Mouse (Mus musculus): Measurements from ENCODE around the gene Slc9a7. TPM values are rescaled to one million over a fixed set of nuclear protein-coding genes. Genes with fewer than 3 reads are reported as not detected.

Slc9a7 gene
- polyA plus RNA-seq, 1 experiment from 2014 or later = 4.7 TPM

DNA sequence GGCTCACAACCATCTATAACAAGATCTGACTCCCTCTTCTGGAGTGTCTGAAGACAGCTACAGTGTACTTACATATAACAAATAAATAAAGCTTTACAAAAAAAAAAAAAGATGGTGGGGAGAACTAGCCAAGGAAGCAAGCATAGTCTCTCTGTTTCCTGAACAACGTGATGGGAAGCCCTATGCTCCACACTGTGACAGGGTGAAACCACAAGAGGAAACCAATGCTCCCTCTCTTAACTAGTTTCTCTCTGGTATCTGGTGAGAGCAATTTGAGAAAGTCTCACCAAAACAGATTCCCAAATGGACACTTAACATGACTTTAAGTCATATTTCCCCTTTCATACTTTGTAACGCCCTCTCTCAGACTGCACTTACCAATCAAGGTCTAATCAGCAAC lies 5.4 kb downstream of the Slc9a7 start:
- H3K4me2 ChIP-seq (ENCODE audit: low read depth, low read length) = no peak overlapping the region
- H3K4me3 ChIP-seq (ENCODE audit: low read length) = no peak overlapping the region
- H3K27ac ChIP-seq (ENCODE audit: low read length) = no peak overlapping the region
- H3K36me3 ChIP-seq (ENCODE audit: control insufficient read depth, insufficient read depth) = no peaks in the 10 kb centered on the region
- no peak for ATAC-seq (replicated peaks; ENCODE audit: extremely low read depth, insufficient read depth, low FRiP score)
- 57% methylated on average over 2 of the region's 2 CpGs for WGBS
- H3K27me3 ChIP-seq (ENCODE audit: control insufficient read depth, insufficient read depth, low read length) = no peaks in the 10 kb centered on the region
- H3K9me3 ChIP-seq (replicated peaks; ENCODE audit: control insufficient read depth, low read length) = no peaks in the 10 kb centered on the region
- H3K4me1 ChIP-seq (ENCODE audit: control insufficient read depth, insufficient read depth, low read length) = no peaks in the 10 kb centered on the region
- H3K9ac ChIP-seq (ENCODE audit: low read length) = no peak overlapping the region

DNA sequence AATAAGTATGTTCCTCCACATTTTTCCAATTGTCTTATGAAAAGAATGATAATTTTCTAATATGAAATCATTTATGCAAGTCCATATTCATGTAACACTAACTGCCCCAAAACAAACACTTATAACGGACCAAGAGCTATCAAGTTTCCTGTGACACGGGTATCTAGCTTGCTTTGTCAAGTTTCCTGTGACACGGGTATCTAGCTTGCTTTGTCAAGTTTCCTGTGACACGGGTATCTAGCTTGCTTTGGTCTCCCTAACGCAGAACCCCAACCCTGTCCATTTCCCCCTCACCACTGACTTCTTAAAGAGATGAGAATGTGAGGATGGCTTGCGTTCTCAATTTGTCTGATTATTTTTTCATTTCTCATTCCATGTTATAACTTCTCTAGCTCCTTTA lies 12.2 kb downstream of the Slc9a7 start:
- Histone ChIP-seq H3K4me3 (ENCODE audit: low read length) (no peak overlapping the region), H3K4me2 (ENCODE audit: low read depth, low read length) (no peak overlapping the region), H3K9me3 (replicated peaks; ENCODE audit: control insufficient read depth, low read length) (no peaks in the 10 kb centered on the region), H3K27ac (ENCODE audit: low read length) (no peak overlapping the region), H3K4me1 (ENCODE audit: control insufficient read depth, insufficient read depth, low read length) (no peaks in the 10 kb centered on the region), H3K9ac (ENCODE audit: low read length) (no peak overlapping the region), H3K36me3 (ENCODE audit: control insufficient read depth, insufficient read depth) (no peaks in the 10 kb centered on the region), H3K27me3 (ENCODE audit: control insufficient read depth, insufficient read depth, low read length) (no peaks in the 10 kb centered on the region)
- WGBS = 66% methylated on average over 6 of the region's 6 CpGs
- no peak for ATAC-seq (replicated peaks; ENCODE audit: extremely low read depth, insufficient read depth, low FRiP score)

DNA sequence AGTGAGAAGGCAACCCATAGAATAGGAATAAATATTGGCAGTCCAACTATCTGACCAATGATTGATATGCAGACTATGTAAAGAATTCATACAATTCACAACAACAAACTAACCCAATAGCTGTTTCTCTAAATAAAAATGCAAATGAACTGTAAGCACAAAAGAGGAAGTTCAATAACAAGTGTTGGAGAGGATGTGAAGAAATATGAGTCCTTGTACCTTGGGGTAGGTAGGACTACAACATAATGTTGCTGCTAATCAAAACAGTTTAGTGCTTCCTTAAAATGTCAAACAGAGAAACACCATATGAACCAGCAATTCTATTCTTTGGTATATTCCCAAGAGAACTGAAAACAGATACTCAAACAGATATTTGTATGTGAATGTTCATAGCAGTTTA lies 17.8 kb downstream of the Slc9a7 start:
- H3K9me3 ChIP-seq (replicated peaks; ENCODE audit: control insufficient read depth, low read length) = no peaks in the 10 kb centered on the region
- H3K27ac ChIP-seq (ENCODE audit: low read length) = no peak overlapping the region
- H3K4me1 ChIP-seq (ENCODE audit: control insufficient read depth, insufficient read depth, low read length) = no peaks in the 10 kb centered on the region

DNA sequence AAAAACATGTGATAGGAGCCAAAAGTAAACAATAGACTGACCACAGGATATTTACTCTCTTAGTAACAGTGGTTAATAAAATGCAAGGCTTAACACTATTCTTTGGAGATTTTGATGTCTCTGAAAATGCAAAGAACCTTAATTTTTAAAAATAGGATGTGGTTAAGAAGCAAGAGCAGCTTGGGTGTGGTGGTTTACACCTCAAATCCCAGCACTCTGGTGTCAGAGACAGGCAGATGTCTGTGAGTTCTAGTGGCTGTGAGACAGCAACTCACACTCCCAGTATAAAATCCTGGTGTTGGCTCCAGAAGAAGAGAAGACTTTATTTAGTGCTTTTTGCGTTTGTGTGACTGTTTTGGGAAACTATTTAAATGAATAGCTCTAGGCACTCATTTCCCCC lies 19.6 kb downstream of the Slc9a7 start:
- no peaks in the 10 kb centered on the region for H3K36me3 ChIP-seq (ENCODE audit: control insufficient read depth, insufficient read depth)
- no peak overlapping the region for H3K9ac ChIP-seq (ENCODE audit: low read length)
- 44% methylated on average over 1 of the region's 1 CpGs for WGBS
- no peaks in the 10 kb centered on the region for H3K9me3 ChIP-seq (replicated peaks; ENCODE audit: control insufficient read depth, low read length)
- no peaks in the 10 kb centered on the region for H3K27me3 ChIP-seq (ENCODE audit: control insufficient read depth, insufficient read depth, low read length)
- H3K4me3 ChIP-seq (ENCODE audit: low read length) = no peak overlapping the region
- H3K4me1 ChIP-seq (ENCODE audit: control insufficient read depth, insufficient read depth, low read length) = no peaks in the 10 kb centered on the region
- no peak overlapping the region for H3K4me2 ChIP-seq (ENCODE audit: low read depth, low read length)
- no peak overlapping the region for H3K27ac ChIP-seq (ENCODE audit: low read length)
- ATAC-seq (replicated peaks; ENCODE audit: extremely low read depth, insufficient read depth, low FRiP score) = no peak

More for the DNA sequence above, 17.8 kb downstream of the Slc9a7 start:
- no peak for ATAC-seq (replicated peaks; ENCODE audit: extremely low read depth, insufficient read depth, low FRiP score)
- no peaks in the 10 kb centered on the region for H3K36me3 ChIP-seq (ENCODE audit: control insufficient read depth, insufficient read depth)
- H3K27me3 ChIP-seq (ENCODE audit: control insufficient read depth, insufficient read depth, low read length) = no peaks in the 10 kb centered on the region
- H3K9ac ChIP-seq (ENCODE audit: low read length) = no peak overlapping the region
- no peak overlapping the region for H3K4me3 ChIP-seq (ENCODE audit: low read length)
- H3K4me2 ChIP-seq (ENCODE audit: low read depth, low read length) = no peak overlapping the region

DNA sequence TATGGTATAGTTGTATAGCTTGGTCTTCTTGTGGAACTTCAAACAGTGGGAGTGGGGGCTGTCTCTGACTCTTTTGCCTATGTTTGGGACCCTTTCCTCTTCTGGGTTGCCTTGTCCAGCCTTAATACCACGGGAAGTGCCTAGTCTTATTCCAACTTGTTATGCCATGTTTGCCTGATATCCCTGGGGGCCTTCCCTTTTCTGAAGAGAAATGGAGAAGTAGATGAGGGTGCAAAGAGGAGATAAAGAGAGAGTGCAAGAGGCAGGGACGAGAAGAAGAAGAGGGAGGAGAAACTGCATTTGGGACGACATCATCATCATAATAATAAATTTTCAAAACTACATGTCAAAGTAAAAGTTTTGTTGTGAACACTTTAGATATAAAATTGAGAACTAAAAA lies 21.6 kb downstream of the Slc9a7 start:
- WGBS = 67% methylated on average over 3 of the region's 3 CpGs
- no peak overlapping the region for H3K27ac ChIP-seq (ENCODE audit: low read length)
- H3K9ac ChIP-seq (ENCODE audit: low read length) = no peak overlapping the region
- no peaks in the 10 kb centered on the region for H3K4me1 ChIP-seq (ENCODE audit: control insufficient read depth, insufficient read depth, low read length)
- ATAC-seq (replicated peaks; ENCODE audit: extremely low read depth, insufficient read depth, low FRiP score) = no peak
- H3K4me2 ChIP-seq (ENCODE audit: low read depth, low read length) = no peak overlapping the region
- H3K4me3 ChIP-seq (ENCODE audit: low read length) = no peak overlapping the region
- H3K27me3 ChIP-seq (ENCODE audit: control insufficient read depth, insufficient read depth, low read length) = no peaks in the 10 kb centered on the region
- H3K36me3 ChIP-seq (ENCODE audit: control insufficient read depth, insufficient read depth) = no peaks in the 10 kb centered on the region
- no peaks in the 10 kb centered on the region for H3K9me3 ChIP-seq (replicated peaks; ENCODE audit: control insufficient read depth, low read length)

DNA sequence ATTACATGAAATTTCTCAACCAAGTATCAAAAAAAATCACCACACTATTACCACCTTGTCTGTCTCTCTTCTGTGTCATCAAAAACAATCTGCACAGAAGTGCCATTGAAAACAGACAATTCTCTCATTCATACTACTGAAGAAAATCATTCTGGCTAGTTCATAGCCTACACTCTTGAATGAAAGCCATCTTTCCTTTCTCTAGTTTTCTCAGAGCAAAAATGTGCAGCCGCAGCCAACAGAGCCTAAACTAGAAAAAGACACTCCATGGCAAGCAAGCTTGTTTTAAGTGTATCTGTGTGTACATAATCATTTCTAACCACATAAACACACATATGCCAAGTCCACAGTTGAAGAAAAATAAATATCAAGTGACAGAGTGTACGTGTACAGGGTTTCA lies 27.2 kb downstream of the Slc9a7 start:
- Histone ChIP-seq H3K9ac (ENCODE audit: low read length) (no peak overlapping the region), H3K27me3 (ENCODE audit: control insufficient read depth, insufficient read depth, low read length) (no peaks in the 10 kb centered on the region), H3K36me3 (ENCODE audit: control insufficient read depth, insufficient read depth) (no peaks in the 10 kb centered on the region), H3K4me1 (ENCODE audit: control insufficient read depth, insufficient read depth, low read length) (no peaks in the 10 kb centered on the region), H3K9me3 (replicated peaks; ENCODE audit: control insufficient read depth, low read length) (no peaks in the 10 kb centered on the region), H3K4me2 (ENCODE audit: low read depth, low read length) (no peak overlapping the region), H3K27ac (ENCODE audit: low read length) (no peak overlapping the region), H3K4me3 (ENCODE audit: low read length) (no peak overlapping the region)
- ATAC-seq (replicated peaks; ENCODE audit: extremely low read depth, insufficient read depth, low FRiP score) = no peak
- 75% methylated on average over 2 of the region's 2 CpGs for WGBS

DNA sequence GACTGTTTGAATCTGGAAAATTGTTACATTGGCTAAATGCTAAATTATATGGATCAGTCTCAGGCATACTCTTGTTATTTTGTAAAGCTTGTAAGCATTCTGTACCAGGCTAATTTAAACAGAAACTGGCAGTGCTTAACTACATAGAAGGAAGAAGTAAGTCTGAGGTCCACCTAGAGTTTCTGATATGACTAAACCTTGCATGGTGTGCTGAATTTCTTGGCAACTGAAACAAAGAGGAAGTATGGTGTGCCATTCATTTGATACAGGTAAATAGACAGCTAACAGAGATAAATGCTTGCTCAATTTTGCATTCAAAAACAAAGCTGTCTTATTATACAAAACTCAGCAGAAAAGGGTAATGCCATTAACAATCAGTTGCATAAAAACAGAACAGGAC lies 63.5 kb downstream of the Slc9a7 start:
- Histone ChIP-seq H3K9me3 (replicated peaks; ENCODE audit: control insufficient read depth, low read length) (no peaks in the 10 kb centered on the region), H3K4me3 (ENCODE audit: low read length) (no peak overlapping the region), H3K4me2 (ENCODE audit: low read depth, low read length) (no peak overlapping the region), H3K27me3 (ENCODE audit: control insufficient read depth, insufficient read depth, low read length) (no peaks in the 10 kb centered on the region), H3K9ac (ENCODE audit: low read length) (no peak overlapping the region), H3K36me3 (ENCODE audit: control insufficient read depth, insufficient read depth) (no peaks in the 10 kb centered on the region), H3K27ac (ENCODE audit: low read length) (no peak overlapping the region), H3K4me1 (ENCODE audit: control insufficient read depth, insufficient read depth, low read length) (no peaks in the 10 kb centered on the region)
- ATAC-seq (replicated peaks; ENCODE audit: extremely low read depth, insufficient read depth, low FRiP score) = no peak

DNA sequence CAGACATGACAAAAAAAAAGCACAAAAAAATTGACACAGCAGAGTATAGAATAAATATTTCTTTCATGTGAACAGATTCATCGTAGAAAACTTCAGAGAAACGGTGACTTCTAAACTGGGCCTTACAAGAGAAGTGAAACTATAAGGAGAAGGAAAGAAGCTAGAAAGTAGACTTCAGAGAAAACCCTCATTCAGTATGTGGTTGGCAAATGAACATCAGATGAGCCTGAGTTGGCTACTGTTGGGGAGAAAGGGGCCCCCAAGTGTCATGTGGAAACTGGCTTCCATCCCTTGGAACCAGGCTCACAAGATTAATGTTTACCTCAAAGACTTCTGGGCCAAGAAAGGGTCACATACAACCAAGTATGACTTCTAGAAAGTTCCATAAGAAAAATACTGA lies 70.1 kb downstream of the Slc9a7 start:
- Histone ChIP-seq H3K9ac (ENCODE audit: low read length) (no peak overlapping the region), H3K27me3 (ENCODE audit: control insufficient read depth, insufficient read depth, low read length) (no peaks in the 10 kb centered on the region), H3K4me2 (ENCODE audit: low read depth, low read length) (no peak overlapping the region), H3K9me3 (replicated peaks; ENCODE audit: control insufficient read depth, low read length) (no peaks in the 10 kb centered on the region), H3K4me3 (ENCODE audit: low read length) (no peak overlapping the region), H3K27ac (ENCODE audit: low read length) (no peak overlapping the region), H3K36me3 (ENCODE audit: control insufficient read depth, insufficient read depth) (no peaks in the 10 kb centered on the region), H3K4me1 (ENCODE audit: control insufficient read depth, insufficient read depth, low read length) (no peaks in the 10 kb centered on the region)
- WGBS = 88% methylated on average over 2 of the region's 2 CpGs
- ATAC-seq (replicated peaks; ENCODE audit: extremely low read depth, insufficient read depth, low FRiP score) = no peak

DNA sequence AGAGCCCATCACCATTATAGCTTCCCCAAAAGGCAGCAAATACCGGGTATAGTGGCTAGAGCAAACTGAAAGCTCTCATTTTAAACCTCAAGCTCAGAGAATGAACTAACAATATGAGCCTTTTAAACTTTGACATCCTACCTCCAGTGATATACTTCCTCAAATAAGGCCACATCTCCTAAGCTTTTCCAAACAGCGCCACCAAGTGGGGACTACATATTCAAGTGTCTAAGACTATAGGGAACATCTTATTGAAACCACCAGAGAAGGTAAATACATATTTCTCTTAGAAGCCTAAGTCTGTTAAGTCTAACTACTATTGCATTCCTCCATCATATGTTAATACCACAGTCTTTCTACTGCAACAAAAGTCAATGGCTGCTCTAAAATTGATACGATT lies 106.0 kb downstream of the Slc9a7 start:
- no peak overlapping the region for H3K4me2 ChIP-seq (ENCODE audit: low read depth, low read length)
- H3K27ac ChIP-seq (ENCODE audit: low read length) = no peak overlapping the region
- no peak for ATAC-seq (replicated peaks; ENCODE audit: extremely low read depth, insufficient read depth, low FRiP score)
- H3K36me3 ChIP-seq (ENCODE audit: control insufficient read depth, insufficient read depth) = peaks cover 2% of the 10 kb centered on the region; the same call in 1 of the 2 replicates
- no peaks in the 10 kb centered on the region for H3K9me3 ChIP-seq (replicated peaks; ENCODE audit: control insufficient read depth, low read length)
- H3K9ac ChIP-seq (ENCODE audit: low read length) = no peak overlapping the region
- 73% methylated on average over 3 of the region's 3 CpGs for WGBS
- no peaks in the 10 kb centered on the region for H3K27me3 ChIP-seq (ENCODE audit: control insufficient read depth, insufficient read depth, low read length)
- H3K4me1 ChIP-seq (ENCODE audit: control insufficient read depth, insufficient read depth, low read length) = no peaks in the 10 kb centered on the region
- H3K4me3 ChIP-seq (ENCODE audit: low read length) = no peak overlapping the region

DNA sequence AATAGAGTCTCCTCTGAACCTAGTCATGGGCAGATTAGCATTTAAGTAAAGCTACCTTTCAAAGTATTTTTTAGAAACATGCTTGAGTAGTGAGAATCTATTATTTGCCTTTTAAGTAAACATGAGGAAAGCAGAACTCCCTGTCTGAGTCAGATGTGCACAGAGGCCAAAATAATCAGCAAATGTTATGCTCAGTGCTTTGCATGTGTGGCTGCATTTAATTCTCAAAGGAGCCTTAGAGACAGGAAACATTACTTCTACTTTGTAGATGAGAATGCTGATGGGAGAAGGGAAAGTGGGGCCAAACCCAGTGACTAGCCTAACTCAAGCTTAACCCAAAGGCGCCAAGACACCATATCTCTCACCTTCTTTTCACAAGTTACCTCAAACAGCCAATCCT lies 114.8 kb downstream of the Slc9a7 start:
- no peak for ATAC-seq (replicated peaks; ENCODE audit: extremely low read depth, insufficient read depth, low FRiP score)
- no peak overlapping the region for H3K27ac ChIP-seq (ENCODE audit: low read length)
- H3K4me3 ChIP-seq (ENCODE audit: low read length) = no peak overlapping the region
- H3K4me2 ChIP-seq (ENCODE audit: low read depth, low read length) = no peak overlapping the region
- H3K9me3 ChIP-seq (replicated peaks; ENCODE audit: control insufficient read depth, low read length) = no peaks in the 10 kb centered on the region
- H3K27me3 ChIP-seq (ENCODE audit: control insufficient read depth, insufficient read depth, low read length) = no peaks in the 10 kb centered on the region
- no peaks in the 10 kb centered on the region for H3K4me1 ChIP-seq (ENCODE audit: control insufficient read depth, insufficient read depth, low read length)
- WGBS = 60% methylated on average over 1 of the region's 1 CpGs
- H3K36me3 ChIP-seq (ENCODE audit: control insufficient read depth, insufficient read depth) = no peaks in the 10 kb centered on the region
- no peak overlapping the region for H3K9ac ChIP-seq (ENCODE audit: low read length)
